Mouse (Mus musculus) embryonic stem cell, embryonic (primary cell): ENCODE results near the gene Nrp2.

ENCODE experiments used
- CTCF ChIA-PET, 4 experiments: fragments of 300-600 bp in 2 of 4; fragments of 350-600 bp in 2 of 4; sonication (Branson Sonifier 250); formaldehyde crosslinking; loops; one replicate each; lab custom pipeline; 2022; ENCODE audit warnings: inconsistent platforms in 2 of 4; lab: Charles Lee
- POLR2A ChIA-PET, 4 experiments: fragments of 300-600 bp in 2 of 4; fragments of 350-600 bp in 2 of 4; sonication (Branson Sonifier 250); formaldehyde crosslinking; loops; one replicate each; lab custom pipeline; 2022; ENCODE audit warnings: antibody characterized with exemption in 4 of 4, inconsistent platforms in 1 of 4; lab: Charles Lee

Nrp2 gene

GRCm38 (mm10) chr1:62799427-62799826, 96.3 kb downstream of the Nrp2 start:
- ChIA-PET CTCF (no interaction called here), POLR2A (interaction anchor here in 1 of 4 experiments (3.5 kb wide), 1 partner anchor 13 kb away, joined by 13 read pairs; no protein-coding TSS in a partner anchor)

DNA sequence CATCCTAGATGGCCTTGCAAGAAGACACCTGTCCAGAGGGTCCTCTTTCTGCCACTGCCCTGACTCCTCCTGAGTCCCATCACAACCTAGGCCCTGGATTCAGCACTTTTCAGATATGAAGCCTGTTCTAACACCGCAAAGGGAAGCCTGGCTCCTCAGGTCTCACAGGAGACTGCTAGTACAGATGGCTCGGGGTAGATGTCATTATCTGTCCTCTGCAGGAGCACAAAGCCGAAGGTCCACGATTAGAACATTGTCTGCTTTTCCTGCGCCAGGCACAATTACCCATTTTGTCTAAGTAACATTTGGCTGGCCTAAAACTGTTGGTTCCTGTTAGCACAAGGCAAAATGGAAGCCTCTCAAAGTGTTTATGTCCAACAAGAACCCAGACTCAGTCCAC, 97.3 kb downstream of the Nrp2 start:
- CTCF ChIA-PET = no interaction called here
- POLR2A ChIA-PET = no interaction called here

- ChIA-PET POLR2A (interaction anchor here in 1 of 4 experiments (0.6 kb wide), 1 partner anchor 107 kb away, joined by 3 read pairs; no protein-coding TSS in a partner anchor), CTCF (interaction anchor here in 1 of 4 experiments (1.0 kb wide), 1 partner anchor 79 kb away, joined by 3 read pairs; no protein-coding TSS in a partner anchor)
These were observed 98.3 kb downstream of the Nrp2 start for GRCm38 (mm10) chr1:62801429-62801828.

- POLR2A ChIA-PET = interaction anchor here in 1 of 4 experiments (0.6 kb wide), 1 partner anchor 107 kb away, joined by 3 read pairs; no protein-coding TSS in a partner anchor
- CTCF ChIA-PET = interaction anchor here in 1 of 4 experiments (1.0 kb wide), 1 partner anchor 79 kb away, joined by 3 read pairs; no protein-coding TSS in a partner anchor
These were observed 98.8 kb downstream of the Nrp2 start for GRCm38 (mm10) chr1:62801842-62802241.

- ChIA-PET CTCF (no interaction called here), POLR2A (no interaction called here)
These were observed 100.5 kb downstream of the Nrp2 start for GRCm38 (mm10) chr1:62803544-62803943.

DNA sequence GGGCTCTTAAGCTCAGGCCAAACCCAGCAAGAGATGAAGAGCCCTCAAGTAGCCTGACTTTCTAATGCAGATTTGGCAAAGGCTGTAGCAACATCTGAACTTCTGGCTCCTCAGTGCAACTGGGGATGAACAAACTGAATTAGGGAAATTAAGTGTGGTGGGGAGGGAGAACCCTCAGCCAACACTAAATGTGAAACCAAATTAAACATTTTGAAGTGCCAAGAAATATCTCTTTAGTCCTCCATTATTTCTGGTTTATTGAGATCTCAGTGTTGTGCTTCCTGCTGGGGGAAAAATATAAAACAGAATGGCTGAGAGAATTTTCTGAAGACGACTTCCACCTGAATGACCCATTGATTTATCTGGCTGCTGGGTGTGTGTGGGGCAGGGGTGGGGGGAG, 102.9 kb downstream of the Nrp2 start:
- ChIA-PET CTCF (no interaction called here), POLR2A (interaction anchor here in 1 of 4 experiments (1.1 to 1.6 kb wide), 3 partner anchors 12 to 70 kb away, joined by 3 to 5 read pairs (median 4); no protein-coding TSS in a partner anchor)

- POLR2A ChIA-PET = interaction anchor here in 1 of 4 experiments (0.6 to 0.9 kb wide), 2 partner anchors 100 to 121 kb away, joined by 3 to 4 read pairs; no protein-coding TSS in a partner anchor
- CTCF ChIA-PET = interaction anchor here in 1 of 4 experiments (0.6 kb wide), 1 partner anchor 106 kb away, joined by 3 read pairs; no protein-coding TSS in a partner anchor
These were observed 105.3 kb downstream of the Nrp2 start for GRCm38 (mm10) chr1:62808395-62808794.

DNA sequence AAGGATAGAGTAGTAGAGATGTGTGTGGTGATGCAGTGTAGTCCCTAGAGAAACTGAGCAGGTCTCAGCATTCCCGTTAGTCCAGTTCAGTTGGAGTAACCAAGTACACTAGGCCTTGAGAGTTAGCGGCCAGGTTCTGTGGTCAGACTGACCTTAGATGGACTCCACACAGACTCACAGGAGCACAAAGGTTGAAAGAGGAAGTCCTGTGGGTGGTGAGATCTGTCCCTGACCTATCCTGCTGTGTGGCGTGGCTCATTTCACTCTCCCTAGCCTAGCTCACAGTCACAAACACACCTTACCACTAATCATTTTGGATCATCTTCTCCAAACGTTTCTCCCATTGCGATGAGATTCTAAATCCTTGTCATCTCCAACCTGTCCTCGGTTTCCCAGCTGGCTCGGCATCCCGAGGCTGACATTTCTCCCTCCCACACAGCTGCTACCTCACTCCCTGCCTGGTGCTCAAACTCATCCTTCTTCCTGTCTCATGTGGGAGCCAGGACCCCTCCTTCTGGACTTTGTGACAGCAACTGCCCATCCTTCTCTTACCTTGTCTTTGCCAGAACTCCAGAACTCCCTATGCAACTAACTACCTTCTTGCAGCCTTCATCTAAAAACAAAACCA, 106.6 kb downstream of the Nrp2 start:
- CTCF ChIA-PET = no interaction called here
- POLR2A ChIA-PET = no interaction called here

- ChIA-PET CTCF (no interaction called here), POLR2A (interaction anchor here in 1 of 4 experiments (1.2 kb wide), 1 partner anchor 17 kb away, joined by 5 read pairs; no protein-coding TSS in a partner anchor)
These were observed 108.1 kb downstream of the Nrp2 start for GRCm38 (mm10) chr1:62811141-62811540.

DNA sequence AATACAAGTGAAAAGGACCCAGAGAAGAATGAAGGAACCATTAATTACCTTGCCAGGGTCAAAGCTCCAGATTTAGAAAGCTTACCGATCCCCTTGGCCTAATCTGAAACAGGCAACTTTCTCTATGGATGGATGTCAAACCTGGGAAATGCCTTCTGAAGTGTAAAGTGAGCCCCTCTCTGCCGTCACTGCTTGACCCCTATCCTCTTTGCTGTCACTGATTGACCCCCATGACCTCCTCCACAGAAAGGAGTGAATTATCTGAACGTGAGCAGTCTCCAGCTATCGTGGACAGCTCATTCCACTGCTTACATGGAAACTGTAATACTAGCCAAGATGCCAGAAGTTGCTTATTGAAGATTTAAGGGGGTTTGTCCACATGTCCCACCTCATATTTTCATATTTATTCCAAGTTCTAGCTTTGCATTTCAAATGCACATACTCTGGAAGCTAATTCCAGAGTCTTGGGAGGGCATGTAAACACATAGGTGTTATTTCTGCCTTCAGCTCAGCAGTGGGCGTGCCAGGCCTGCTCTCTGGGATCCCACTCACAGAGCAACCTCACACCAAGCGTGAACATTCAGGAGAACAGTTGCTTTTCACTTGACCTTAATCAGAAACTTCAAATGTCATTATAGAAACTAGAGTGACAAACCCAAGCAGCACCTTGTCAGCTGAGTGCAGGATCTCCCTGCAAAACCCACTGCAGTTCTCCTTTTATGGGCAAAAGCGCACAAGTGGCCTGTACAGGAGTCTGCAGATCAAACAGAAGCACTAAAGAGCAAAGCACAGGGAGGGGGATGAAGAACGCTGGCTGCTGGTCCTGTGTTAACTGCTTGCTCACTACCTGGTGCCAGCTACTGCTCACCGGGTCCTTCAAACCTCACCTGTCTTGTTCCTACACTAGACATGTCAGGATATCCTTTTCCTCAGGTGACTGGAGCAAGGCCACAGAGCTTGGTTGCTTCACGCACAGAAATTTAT, 109.9 kb downstream of the Nrp2 start:
- ChIA-PET CTCF (interaction anchor here in 2 of 4 experiments (0.5 to 1.0 kb wide), 2 partner anchors 27 to 1726 kb away, joined by 4 read pairs; no protein-coding TSS in a partner anchor), POLR2A (interaction anchor here in 2 of 4 experiments (0.7 to 1.4 kb wide), 6 partner anchors 19 to 61 kb away, joined by 3 to 8 read pairs (median 4); no protein-coding TSS in a partner anchor)

- ChIA-PET POLR2A (interaction anchor here in 1 of 4 experiments (0.6 to 1.4 kb wide), 3 partner anchors 27 to 77 kb away, joined by 3 to 5 read pairs (median 4); no protein-coding TSS in a partner anchor), CTCF (no interaction called here)
These were observed 110.9 kb downstream of the Nrp2 start for GRCm38 (mm10) chr1:62813938-62814337.

- POLR2A ChIA-PET = no interaction called here
- CTCF ChIA-PET = interaction anchor here in 1 of 4 experiments (0.5 kb wide), 1 partner anchor 149 kb away, joined by 4 read pairs; no protein-coding TSS in a partner anchor
These were observed 114.5 kb downstream of the Nrp2 start for GRCm38 (mm10) chr1:62817566-62817965.

DNA sequence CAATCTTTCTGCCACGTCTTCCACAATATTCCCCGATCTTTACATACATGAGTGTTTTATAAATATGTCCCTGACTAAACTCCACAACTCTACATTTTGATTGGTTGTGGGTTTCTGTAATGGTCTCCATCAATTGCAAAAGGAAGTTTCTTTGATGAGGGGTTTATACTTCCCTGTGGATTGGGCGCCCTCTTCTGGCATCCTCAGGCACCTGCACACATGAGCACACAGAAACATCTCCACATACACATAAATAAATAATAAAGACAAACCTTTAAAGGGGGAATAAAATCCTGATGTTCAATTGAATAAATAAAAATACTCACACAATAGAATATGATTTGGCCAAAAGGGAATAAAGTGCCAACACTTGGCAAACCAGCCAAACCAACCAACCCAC, 117.1 kb downstream of the Nrp2 start:
- POLR2A ChIA-PET = no interaction called here

GRCm38 (mm10) chr1:62821509-62822398, 118.7 kb downstream of the Nrp2 start:
- POLR2A ChIA-PET = no interaction called here
- CTCF ChIA-PET = interaction anchor here in 3 of 4 experiments (0.6 to 2.3 kb wide), 5 partner anchors 35 to 99 kb away, joined by 3 to 13 read pairs (median 3); no protein-coding TSS in a partner anchor

More for the DNA sequence above, 117.1 kb downstream of the Nrp2 start:
- CTCF ChIA-PET = interaction anchor here in 3 of 4 experiments (0.8 to 2.3 kb wide), 4 partner anchors 33 to 98 kb away, joined by 4 to 13 read pairs (median 5); no protein-coding TSS in a partner anchor

- CTCF ChIA-PET = no interaction called here
- POLR2A ChIA-PET = interaction anchor here in 1 of 4 experiments (1.2 kb wide), 1 partner anchor 87 kb away, joined by 3 read pairs; no protein-coding TSS in a partner anchor
These were observed 120.6 kb downstream of the Nrp2 start for GRCm38 (mm10) chr1:62823549-62824195.

GRCm38 (mm10) chr1:62825822-62826765, 123.0 kb downstream of the Nrp2 start:
- CTCF ChIA-PET = interaction anchor here in 1 of 4 experiments (0.7 kb wide), 1 partner anchor 307 kb away, joined by 4 read pairs; no protein-coding TSS in a partner anchor

More at GRCm38 (mm10) chr1:62825822-62826765, 123.0 kb downstream of the Nrp2 start:
- POLR2A ChIA-PET = interaction anchor here in 1 of 4 experiments (1.2 kb wide), 1 partner anchor 39 kb away, joined by 3 read pairs; no protein-coding TSS in a partner anchor
